ENCODE assay signal across 21 mouse cellular contexts in the genomic region with DNA sequence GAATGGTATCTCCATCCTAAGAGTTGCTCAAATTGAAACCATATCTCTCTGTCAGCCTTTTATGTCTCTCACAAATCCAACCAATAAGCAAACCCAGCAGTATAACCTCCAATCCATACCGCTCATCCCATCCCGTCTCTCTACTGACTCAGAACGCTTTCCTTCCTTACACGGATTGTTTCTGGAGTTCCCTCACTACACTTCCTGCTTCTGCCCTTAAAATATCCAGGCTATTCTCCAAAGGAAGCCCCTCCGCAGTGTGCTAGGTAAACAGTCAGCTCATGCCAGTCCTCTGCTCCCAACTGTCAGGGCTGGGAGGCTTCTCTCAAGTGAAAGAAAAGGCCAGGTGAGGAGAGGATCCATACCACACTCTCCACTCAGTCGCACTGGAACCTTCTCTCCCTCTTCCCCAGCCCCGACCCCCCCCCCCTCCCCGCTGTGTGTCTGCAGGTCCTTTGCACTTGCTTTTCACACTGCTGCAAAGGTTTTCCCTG.
DNase-seq lines count a peak whose midpoint lies in the region; ATAC-seq lines count a peak whose summit lies in the region.
"Had no signal": no experiment of that assay in that cellular context is flagged by ENCODE, and none has a peak within 500 bp of the region (broad histone marks: within the 10 kb centered on the region; RNA-seq: fewer than 3 reads in every experiment).

No protein-coding gene starts in this region.

- H3K4me3 ChIP-seq in forebrain, embryonic 10.5 days = no peak overlapping the region
- H3K4me3 ChIP-seq in forebrain, embryonic 11.5 days (ENCODE audit: low read depth, low read length) = no peak overlapping the region
- H3K4me3 ChIP-seq in lung, embryonic 16.5 days (ENCODE audit: low read length) = no peak overlapping the region
- H3K4me3 ChIP-seq in brown adipose tissue, adult 24 weeks (ENCODE audit: insufficient read depth, low read depth, low read length) = no peak overlapping the region
- H3K4me3 ChIP-seq: embryonic facial prominence, embryonic 12.5 days; forebrain, embryonic 13.5 days; hindbrain, embryonic 13.5 days had no signal

- intact Hi-C loops in heart, postnatal 36 days (cut with DNase I) = loop anchor here (5.0 kb wide), 1 partner anchor 42 kb away; no protein-coding TSS in a partner anchor

- 77% methylated on average over 8 of the region's 8 CpGs for WGBS in forebrain, embryonic 10.5 days
- WGBS in forebrain, embryonic 11.5 days = 79% methylated on average over 8 of the region's 8 CpGs
- WGBS in lung, embryonic 16.5 days = 55% methylated on average over 8 of the region's 8 CpGs

- no peaks in the 10 kb centered on the region for H3K36me3 ChIP-seq in forebrain, embryonic 10.5 days (replicated peaks)
- H3K36me3 ChIP-seq in forebrain, embryonic 11.5 days (ENCODE audit: control insufficient read depth, insufficient read depth, low read length) = no peaks in the 10 kb centered on the region
- H3K36me3 ChIP-seq in lung, embryonic 16.5 days (ENCODE audit: control insufficient read depth, insufficient read depth, low read length) = no peaks in the 10 kb centered on the region
- H3K36me3 ChIP-seq: embryonic facial prominence, embryonic 12.5 days; G1E; hindbrain, embryonic 13.5 days had no signal

- no peaks in the 10 kb centered on the region for H3K27me3 ChIP-seq in forebrain, embryonic 10.5 days (ENCODE audit: poor library complexity, severe bottlenecking)
- no peaks in the 10 kb centered on the region for H3K27me3 ChIP-seq in forebrain, embryonic 11.5 days (ENCODE audit: control insufficient read depth, insufficient read depth, low read length)
- no peaks in the 10 kb centered on the region for H3K27me3 ChIP-seq in lung, embryonic 16.5 days (ENCODE audit: control insufficient read depth, insufficient read depth, low read depth, low read length)
- H3K27me3 ChIP-seq: embryonic facial prominence, embryonic 12.5 days; forebrain, embryonic 13.5 days; hindbrain, embryonic 13.5 days had no signal

- no peak for ATAC-seq in forebrain, embryonic 11.5 days (replicated peaks; ENCODE audit: low FRiP score)
- ATAC-seq in lung, embryonic 16.5 days (ENCODE audit: low read depth) = peak; percentile 60
- ATAC-seq: CD4-positive, CD25-positive, alpha-beta regulatory T cell, adult 4 months; forebrain, embryonic 13.5 days; forebrain, postnatal 0 days; hindbrain, postnatal 0 days had no signal

- H3K4me2 ChIP-seq in forebrain, embryonic 11.5 days (ENCODE audit: low read depth, low read length, severe bottlenecking) = no peak overlapping the region
- no peak overlapping the region for H3K4me2 ChIP-seq in lung, embryonic 16.5 days (ENCODE audit: low read depth, low read length)
- H3K4me2 ChIP-seq: embryonic facial prominence, embryonic 12.5 days; forebrain, embryonic 13.5 days; hindbrain, embryonic 13.5 days had no signal

- H3K9ac ChIP-seq in forebrain, embryonic 11.5 days (ENCODE audit: low read length) = no peak overlapping the region
- H3K9ac ChIP-seq in lung, embryonic 16.5 days (ENCODE audit: low read length) = no peak overlapping the region
- H3K9ac ChIP-seq: embryonic facial prominence, embryonic 12.5 days; forebrain, embryonic 13.5 days; forebrain, postnatal 0 days; hindbrain, embryonic 13.5 days had no signal

- 0 out of 2 replicates have a peak overlapping the region, but pooled peaks have one; percentile 11 for H3K27ac ChIP-seq in forebrain, embryonic 10.5 days
- no peak overlapping the region for H3K27ac ChIP-seq in forebrain, embryonic 11.5 days (ENCODE audit: low read depth, low read length)
- H3K27ac ChIP-seq in lung, embryonic 16.5 days (ENCODE audit: low read length) = no peak overlapping the region
- H3K27ac ChIP-seq in brown adipose tissue, adult 24 weeks (replicated peaks; ENCODE audit: low read depth, low read length) = 0 out of 2 replicates have a peak overlapping the region, but pooled peaks have one; percentile 8
- H3K27ac ChIP-seq: embryonic facial prominence, embryonic 12.5 days; forebrain, embryonic 13.5 days; hindbrain, embryonic 13.5 days; hindbrain, postnatal 0 days had no signal

- no peak for DNase-seq in forebrain, embryonic 10.5 days (ENCODE audit: extremely low spot score, low spot score)
- DNase-seq in forebrain, embryonic 11.5 days (ENCODE audit: low spot score) = no peak
- DNase-seq in heart, adult 8-10 months (ENCODE audit: low spot score) = peak; percentile 28
- DNase-seq in heart, postnatal 36 days = no peak
- no peak for DNase-seq in lung, adult 18-20 months
- DNase-seq: adrenal gland, postnatal 10 days; B cell, adult 2 months; cerebellum, adult 11-12 months; cerebellum, adult 9-10 months; cerebellum, postnatal 25 days; forebrain, postnatal 0 days; gastrocnemius, postnatal 36 days; kidney, adult 11 months had no signal

- H3K9me3 ChIP-seq in forebrain, embryonic 10.5 days = no peaks in the 10 kb centered on the region
- no peaks in the 10 kb centered on the region for H3K9me3 ChIP-seq in forebrain, embryonic 11.5 days (ENCODE audit: control insufficient read depth, low read length)
- no peaks in the 10 kb centered on the region for H3K9me3 ChIP-seq in lung, embryonic 16.5 days (ENCODE audit: control insufficient read depth, low read length)
- H3K9me3 ChIP-seq: embryonic facial prominence, embryonic 12.5 days; forebrain, embryonic 13.5 days; G1E; hindbrain, embryonic 13.5 days had no signal

- peaks cover 11% of the 10 kb centered on the region for H3K4me1 ChIP-seq in forebrain, embryonic 10.5 days
- no peaks in the 10 kb centered on the region for H3K4me1 ChIP-seq in forebrain, embryonic 11.5 days (replicated peaks; ENCODE audit: control insufficient read depth, insufficient read depth, low read length)
- no peaks in the 10 kb centered on the region for H3K4me1 ChIP-seq in lung, embryonic 16.5 days (replicated peaks; ENCODE audit: control insufficient read depth, insufficient read depth, low read length)
- peaks cover 4% of the 10 kb centered on the region for H3K4me1 ChIP-seq in brown adipose tissue, adult 24 weeks (ENCODE audit: control insufficient read depth, insufficient read depth, insufficient read length, low read length)
- H3K4me1 ChIP-seq: embryonic facial prominence, embryonic 12.5 days had no signal

Comparison
In these comparisons a context has a peak if more than half of its experiments do, and no peak if none do; other contexts are left out.
1. H3K27ac ChIP-seq: peak in forebrain, embryonic 10.5 days (single experiment) and brown adipose tissue, adult 24 weeks (single experiment); none in forebrain, embryonic 11.5 days (single experiment) and lung, embryonic 16.5 days (single experiment).